Mouse (Mus musculus): ENCODE data around the gene Fam90a1b. TPM values are rescaled to one million over a fixed set of nuclear protein-coding genes. Genes with fewer than 3 reads are reported as not detected.

Gene Fam90a1b
- polyA plus RNA-seq, 1 experiment from 2014 or later = 0.18 TPM

Small RNAs within 50 kb of the gene (microRNA-seq; reads per million reads assigned to microRNA genes)
- gene Gm44477 = not detected

Other genes with a start within 250 kb of the Fam90a1b start
- gene Zfx, start 243.1 kb downstream of the Fam90a1b start, polyA plus RNA-seq (2014; fragmentation: Nextera tagmentation; extraction: Ambion mirVana) = 28.6 and 31.0 TPM in 2 replicates
- gene Eif2s3x, start 153.9 kb downstream of the Fam90a1b start, polyA plus RNA-seq (2014; fragmentation: Nextera tagmentation; extraction: Ambion mirVana) = 126 and 140 TPM in 2 replicates
- gene Klhl15, start 132.2 kb downstream of the Fam90a1b start, polyA plus RNA-seq (2014; fragmentation: Nextera tagmentation; extraction: Ambion mirVana) = 11.3 and 15.4 TPM in 2 replicates
- 111 and 119 TPM in 2 replicates for gene Apoo, start 340 bp upstream of the Fam90a1b start, polyA plus RNA-seq (2014; fragmentation: Nextera tagmentation; extraction: Ambion mirVana)
- gene Maged1, start 175.4 kb upstream of the Fam90a1b start, polyA plus RNA-seq (2014; fragmentation: Nextera tagmentation; extraction: Ambion mirVana) = 738 and 790 TPM in 2 replicates

Data from midbrain, embryonic 11.5 days (tissue).